Mouse (Mus musculus) left cerebral cortex, postnatal 14 days (tissue): Measurements from ENCODE around the gene Hist1h2bf. TPM values are rescaled to one million over a fixed set of nuclear protein-coding genes. Genes with fewer than 3 reads are reported as not detected.
"Not testable (repeated sequence)": the region's sequence is repeated elsewhere in the genome, so short reads cannot be mapped to it uniquely, and the experiment has no call there.

Source experiments
- DNase-seq, 2 experiments: peaks; one replicate each; pipeline ENCODE4 v3.0.0; 2021 to 2022; ENCODE audit warnings: low spot score in 2 of 2, mixed read lengths in 1 of 2
- intact Hi-C: fragments of 180-260 bp; cut with DNase I; formaldehyde crosslinking; loops from one replicate; pipeline ENCODE4 v1.15.1; 2025
- total RNA-seq, 2 experiments: library from RNA; stranded (reverse); gene quantifications; 2 replicates each; pipeline ENCODE4 v1.2.3; 2021

Hist1h2bf gene
- total RNA-seq, 2 experiments from 2014 or later = 24.6 to 36.3 TPM

DNA sequence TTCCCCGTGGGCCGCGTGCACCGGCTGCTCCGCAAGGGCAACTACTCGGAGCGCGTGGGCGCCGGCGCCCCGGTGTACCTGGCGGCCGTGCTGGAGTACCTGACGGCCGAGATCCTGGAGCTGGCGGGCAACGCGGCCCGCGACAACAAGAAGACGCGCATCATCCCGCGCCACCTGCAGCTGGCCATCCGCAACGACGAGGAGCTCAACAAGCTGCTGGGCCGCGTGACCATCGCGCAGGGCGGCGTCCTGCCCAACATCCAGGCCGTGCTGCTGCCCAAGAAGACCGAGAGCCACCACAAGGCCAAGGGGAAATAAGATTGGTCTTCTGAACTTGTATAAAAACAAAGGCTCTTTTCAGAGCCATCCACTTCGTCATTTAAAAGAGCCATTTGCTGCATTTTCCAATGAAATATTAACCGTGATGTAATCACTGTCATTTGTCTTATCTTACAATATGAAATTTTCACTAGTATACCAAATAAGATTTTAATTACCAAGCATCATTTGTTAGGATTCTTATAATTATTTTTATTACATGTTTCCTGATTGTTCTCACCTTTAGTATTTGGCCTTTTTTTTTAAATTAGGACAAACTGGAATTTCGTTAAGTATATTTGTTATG is 662 bp upstream of the Hist1h2bf start:
- DNase-seq, intact Hi-C loops: not testable (repeated sequence)

DNA sequence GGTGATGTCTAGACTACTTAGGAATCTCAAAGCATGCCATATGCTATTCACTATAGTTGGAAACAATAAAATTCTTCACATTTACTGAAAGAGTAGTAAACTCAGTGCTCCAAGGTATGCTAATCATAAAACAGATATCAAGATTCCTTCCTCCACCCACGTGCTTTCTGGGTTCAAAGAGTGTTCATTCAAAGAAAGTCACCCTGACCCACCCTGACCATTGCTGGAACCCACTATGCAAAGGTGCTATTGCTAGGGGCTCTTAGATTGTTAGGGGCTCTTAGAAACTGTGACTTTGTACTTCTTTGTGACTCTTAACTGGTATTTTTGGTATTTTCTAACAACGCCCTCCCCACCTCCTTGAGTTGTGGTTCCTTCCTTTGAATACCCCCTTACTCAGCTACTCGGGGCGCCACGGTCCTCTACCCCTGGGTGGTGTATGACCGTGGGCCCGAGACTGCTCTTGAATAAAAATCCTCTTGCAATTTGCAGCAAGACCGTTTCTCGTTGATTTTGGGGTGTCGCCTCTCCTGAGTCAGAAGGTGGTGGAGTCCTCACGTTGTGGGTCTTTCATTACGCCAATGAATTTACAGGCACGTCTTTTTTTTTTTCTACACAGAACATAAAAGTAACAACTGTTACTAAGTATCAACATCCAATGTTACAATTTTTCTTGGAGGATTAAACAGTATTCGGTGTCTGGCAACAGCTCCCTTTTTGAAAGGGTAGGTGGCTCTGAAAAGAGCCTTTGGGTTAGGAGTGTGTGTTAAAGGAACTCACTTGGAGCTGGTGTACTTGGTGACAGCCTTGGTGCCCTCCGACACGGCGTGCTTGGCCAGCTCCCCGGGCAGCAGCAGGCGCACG is 730 bp downstream of the Hist1h2bf start:
- DNase-seq, intact Hi-C loops: not testable (repeated sequence)

DNA sequence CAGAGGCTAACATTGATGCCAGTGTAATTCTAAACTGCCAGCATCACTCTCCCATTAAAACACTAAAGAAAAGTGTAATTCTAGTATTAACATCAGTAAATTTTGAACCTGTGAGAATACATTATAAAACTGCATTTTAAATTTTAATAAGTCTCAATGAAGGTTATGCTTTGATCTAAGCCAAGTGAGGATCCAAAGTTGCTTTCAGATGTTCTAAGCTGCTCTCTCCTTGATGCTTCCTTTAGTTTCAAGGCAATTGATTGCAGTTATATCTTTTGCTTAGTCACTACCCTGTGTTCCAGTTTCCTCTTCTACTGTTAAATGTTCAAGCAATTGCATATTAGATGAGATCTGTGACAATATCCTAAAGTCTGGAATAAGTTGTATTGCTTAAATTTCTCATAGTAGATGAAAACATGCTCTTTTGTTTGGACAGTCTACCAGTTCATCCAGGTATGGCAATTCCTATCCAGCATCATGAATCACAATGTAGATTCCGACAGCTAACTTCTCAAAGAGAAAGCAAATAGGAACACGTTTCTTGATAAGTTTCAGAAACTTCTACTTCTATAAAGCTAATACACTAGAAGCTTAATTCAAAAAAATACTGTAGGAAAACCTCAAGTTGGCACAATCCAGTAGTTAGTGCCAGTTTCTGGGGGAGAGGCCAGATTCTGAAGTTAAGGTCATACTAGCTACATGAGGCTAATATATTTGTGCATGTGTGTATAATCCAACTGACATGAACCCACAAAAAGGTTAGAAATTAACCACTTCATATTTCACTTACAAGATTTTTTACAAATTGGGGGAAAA is 1.6 kb downstream of the Hist1h2bf start:
- intact Hi-C loops = no loop called here
- DNase-seq = no peak

DNA sequence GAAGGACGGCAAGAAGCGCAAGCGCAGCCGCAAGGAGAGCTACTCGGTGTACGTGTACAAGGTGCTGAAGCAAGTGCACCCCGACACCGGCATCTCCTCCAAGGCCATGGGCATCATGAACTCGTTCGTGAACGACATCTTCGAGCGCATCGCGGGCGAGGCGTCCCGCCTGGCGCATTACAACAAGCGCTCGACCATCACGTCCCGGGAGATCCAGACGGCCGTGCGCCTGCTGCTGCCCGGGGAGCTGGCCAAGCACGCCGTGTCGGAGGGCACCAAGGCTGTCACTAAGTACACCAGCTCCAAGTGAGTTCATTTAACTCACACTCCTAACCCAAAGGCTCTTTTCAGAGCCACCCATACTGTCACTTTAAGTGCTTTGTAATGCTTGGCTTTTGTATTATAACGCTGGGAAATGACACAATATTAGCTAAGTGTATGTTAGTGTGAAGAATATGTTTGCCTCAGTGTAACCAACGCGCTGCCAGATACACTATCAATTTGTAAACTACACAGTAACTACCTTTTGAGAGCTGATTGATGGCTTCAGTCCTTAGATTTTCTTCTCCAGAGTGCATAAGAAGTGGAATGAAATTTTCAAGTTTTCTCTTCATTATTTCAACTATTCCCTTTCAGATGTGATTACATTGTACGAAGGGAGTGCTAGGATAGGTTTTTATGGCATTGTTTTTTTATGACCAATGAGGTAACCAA is 2.3 kb downstream of the Hist1h2bf start:
- intact Hi-C loops, DNase-seq: not testable (repeated sequence)

DNA sequence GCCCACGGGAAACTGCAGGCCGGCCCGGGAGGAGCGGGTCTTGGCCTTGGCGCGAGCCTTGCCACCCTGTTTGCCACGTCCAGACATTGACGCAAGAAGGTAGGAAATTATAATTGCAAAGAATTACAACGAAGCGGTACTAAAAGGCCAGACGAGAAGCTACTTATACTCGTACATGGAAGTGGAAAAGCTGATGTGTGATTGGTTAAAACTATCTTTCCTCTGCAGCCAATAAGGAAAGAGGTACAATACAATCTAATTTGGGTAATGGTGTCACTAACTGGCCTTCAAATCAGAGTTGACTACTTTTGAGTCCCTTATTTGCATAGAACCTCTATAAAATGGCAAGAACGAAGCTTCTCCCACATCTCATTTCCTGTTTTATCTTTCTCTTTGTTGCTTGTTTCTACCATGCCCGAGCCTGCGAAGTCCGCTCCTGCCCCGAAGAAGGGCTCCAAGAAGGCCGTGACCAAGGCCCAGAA is 2.9 kb downstream of the Hist1h2bf start, which contains the start of the genes Hist1h2ae and Hist1h2bg:
Hist1h2ae (minus strand) TSS at position 199 of the 482 bp plus-strand sequence.
Hist1h2bg (plus strand) TSS at position 375 of the 482 bp plus-strand sequence.
- intact Hi-C loops = no loop called here
- DNase-seq = peak; percentile 76 to 95

DNA sequence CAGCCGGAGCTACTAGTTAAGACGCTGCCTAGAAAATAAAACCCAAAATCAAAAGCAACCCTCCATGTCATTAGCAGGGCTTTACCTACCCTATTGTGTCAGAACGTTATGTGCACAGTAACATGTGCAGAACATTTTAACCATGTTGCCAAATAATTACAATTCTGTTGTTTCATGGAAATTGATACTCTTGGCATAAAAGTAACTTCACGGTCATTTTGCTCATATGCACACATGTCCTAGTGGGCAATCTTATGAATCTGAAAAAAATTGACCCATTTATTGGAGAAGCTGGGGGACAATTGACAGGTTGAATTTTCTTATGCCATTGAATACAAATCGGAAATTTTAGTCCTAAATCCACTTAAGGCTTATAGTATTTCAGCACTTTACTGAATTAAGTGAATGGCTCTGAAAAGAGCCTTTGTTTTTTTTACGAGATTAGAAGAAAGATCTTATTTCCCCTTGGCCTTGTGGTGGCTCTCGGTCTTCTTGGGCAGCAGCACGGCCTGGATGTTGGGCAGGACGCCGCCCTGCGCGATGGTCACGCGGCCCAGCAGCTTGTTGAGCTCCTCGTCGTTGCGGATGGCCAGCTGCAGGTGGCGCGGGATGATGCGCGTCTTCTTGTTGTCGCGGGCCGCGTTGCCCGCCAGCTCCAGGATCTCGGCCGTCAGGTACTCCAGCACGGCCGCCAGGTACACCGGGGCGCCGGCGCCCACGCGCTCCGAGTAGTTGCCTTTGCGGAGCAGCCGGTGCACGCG is 3.6 kb downstream of the Hist1h2bf start:
- intact Hi-C loops, DNase-seq: not testable (repeated sequence)

DNA sequence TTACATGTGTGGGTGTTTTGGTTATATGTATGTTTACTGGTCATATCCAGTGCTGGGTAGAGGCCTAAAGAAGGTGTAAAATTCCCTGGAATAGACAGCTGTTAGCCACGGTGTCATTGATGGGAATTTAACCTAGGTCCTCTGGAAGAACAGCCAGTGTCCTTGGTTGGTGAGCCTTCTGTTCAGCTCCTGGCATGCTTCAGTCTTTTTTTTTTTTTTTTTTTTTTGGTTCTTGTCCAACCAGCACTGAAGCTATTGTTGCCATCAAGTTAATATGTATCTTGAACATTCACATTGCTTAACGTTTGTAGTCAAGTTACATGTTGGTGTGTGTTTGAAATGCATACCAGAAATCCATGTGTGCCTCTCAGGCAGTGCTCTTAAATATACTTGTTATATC is 9.5 kb downstream of the Hist1h2bf start:
- DNase-seq = no peak

DNA sequence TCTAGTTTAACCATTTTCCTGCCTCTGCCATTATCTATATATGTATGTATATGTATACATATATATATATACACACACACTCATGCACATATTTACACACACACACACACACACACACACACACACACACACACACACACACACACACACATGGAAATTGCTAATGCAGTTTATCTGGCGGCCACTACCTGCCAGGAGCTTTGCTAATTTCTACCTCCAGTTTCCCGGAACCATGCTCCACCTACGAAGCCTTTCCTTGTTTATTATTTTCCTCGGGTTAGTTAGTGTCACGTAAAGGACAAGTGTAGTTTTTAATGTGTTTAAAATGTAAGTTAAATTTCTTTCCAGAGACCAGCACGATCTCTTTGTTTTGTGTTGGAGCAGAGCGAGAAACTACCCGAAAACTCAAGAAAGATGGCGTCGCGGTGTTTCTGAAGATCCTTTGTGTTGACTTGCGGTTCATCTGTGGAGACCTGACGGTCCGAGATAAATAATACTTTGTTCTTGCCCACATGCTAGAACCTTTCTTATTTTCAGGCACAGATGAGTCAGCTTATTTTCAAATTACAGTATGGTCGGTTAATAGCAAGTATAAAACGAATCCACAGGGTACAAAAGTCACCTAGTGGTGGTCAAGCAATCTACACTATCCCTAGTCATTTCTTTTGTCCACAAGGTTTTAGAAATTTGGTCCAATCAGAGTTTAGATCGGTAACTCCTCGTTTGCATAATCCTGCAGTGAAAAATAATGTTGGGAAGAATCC is 11.1 kb downstream of the Hist1h2bf start:
- intact Hi-C loops = no loop called here
- peak; percentile 45 to 69 for DNase-seq

More for the DNA sequence above, 9.5 kb downstream of the Hist1h2bf start:
- intact Hi-C loops = no loop called here

DNA sequence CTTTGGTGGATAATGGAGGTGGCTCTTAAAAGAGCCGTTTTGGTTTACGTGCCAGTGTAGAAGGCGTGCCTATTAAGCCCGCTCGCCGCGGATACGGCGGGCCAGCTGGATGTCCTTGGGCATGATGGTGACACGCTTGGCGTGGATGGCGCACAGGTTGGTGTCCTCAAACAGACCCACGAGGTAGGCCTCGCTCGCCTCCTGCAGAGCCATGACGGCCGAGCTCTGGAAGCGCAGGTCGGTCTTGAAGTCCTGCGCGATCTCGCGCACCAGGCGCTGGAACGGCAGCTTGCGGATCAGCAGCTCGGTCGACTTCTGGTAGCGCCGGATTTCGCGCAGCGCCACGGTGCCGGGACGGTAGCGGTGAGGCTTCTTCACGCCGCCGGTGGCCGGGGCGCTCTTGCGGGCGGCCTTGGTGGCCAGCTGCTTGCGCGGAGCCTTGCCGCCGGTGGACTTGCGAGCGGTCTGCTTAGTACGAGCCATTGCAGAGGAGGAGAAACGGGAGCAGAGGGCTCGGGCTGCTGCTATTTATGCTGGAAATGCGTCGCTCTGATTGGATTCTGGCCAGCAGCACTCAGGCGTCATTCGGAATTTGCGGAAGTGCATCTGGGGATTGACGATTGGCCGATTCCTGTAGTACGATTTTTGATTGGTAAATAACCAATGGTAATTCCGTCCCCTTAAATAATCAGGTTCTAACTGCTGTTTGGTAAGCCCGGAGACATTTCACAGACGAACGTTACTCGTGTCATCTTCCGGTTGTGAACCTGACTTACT is 11.9 kb downstream of the Hist1h2bf start, which contains the start of gene Hist1h3e:
Hist1h3e (minus strand) TSS at position 487 of the 777 bp plus-strand sequence.
- intact Hi-C loops = not testable (repeated sequence)
- DNase-seq = peak; percentile 96 to 98

DNA sequence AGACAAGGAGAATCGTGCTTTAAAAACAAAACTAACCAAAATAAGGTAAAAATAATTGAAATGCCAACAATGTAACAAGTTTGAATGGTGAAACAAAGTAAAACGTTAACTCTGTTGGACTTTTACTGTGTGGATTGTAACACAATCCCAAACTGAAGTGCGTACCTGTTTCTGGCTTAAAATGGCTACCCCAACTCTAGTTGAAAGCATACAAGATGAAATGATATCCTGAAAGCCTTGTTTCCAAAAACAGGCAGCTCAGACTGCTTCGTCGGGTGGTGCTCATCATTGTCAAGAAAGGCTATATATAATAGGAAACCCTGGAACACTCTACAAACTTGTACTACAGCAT is 12.5 kb downstream of the Hist1h2bf start:
- intact Hi-C loops, DNase-seq: not testable (repeated sequence)

DNA sequence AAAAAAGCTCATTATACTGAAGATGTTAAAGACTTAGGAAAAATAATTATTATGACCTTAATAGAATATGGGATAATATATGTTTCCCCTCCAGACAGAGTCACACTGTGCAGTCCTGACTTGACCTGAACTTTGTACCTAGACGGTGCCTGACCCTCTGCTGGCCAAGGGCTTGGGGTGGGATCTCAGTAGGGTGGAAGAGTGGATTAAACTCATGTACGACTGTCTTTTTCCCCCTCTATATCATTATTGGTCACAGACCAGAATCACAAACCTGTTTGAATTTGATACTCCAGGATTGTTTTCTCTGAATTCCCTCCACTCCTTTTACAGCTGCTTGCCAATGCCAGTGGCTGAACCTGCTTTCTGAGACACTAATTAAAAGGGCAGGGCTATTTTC is 13.3 kb downstream of the Hist1h2bf start:
- DNase-seq, intact Hi-C loops: not testable (repeated sequence)

DNA sequence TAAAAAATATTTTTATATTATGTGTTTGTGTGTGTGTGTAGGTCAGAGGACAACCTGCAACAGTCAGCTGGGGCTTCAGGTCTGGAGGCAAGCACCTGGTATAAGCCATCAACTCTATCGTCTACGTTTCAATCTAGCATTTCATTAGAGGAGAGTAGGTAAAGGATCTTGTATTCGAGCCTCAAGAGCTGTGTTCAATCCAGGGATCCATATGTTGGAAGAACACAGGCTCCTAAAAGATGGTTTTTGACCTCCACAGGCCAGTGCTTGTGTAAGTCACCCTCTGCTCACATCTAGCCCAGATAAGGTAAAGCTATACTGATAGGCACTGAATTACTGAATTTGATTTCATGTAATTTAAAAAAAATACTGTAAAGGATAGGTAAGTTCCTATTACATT is 17.1 kb downstream of the Hist1h2bf start:
- DNase-seq = no peak
- intact Hi-C loops = no loop called here

DNA sequence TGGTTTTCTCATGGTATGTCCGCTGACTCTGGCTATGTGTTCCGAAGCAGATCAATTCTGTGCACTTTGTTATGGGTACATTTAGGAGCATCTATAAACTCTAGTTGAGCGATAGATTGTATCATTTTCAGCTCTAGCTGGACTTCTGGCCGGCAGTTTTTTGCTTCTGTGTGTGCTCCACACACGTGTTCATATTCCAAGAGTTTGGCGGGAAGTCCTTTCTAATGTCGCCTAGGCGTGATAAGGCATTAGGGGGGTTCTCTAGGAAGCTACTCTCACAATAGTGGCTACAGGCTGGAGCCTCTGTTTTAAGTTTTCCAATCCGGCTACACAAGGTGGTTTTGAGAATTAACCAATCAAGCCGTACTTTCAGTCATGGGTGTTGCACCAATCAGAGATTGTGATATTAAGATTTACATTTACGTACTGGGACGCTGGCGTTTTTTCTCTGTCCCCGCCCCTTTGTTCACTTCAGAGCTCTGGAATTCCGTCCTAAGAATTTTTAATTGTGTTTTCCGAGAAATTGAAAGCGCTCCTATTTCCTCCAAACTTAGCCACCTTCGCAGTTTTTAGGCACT is 18.1 kb downstream of the Hist1h2bf start:
- peak; percentile 75 to 94 for DNase-seq
- intact Hi-C loops = no loop called here

DNA sequence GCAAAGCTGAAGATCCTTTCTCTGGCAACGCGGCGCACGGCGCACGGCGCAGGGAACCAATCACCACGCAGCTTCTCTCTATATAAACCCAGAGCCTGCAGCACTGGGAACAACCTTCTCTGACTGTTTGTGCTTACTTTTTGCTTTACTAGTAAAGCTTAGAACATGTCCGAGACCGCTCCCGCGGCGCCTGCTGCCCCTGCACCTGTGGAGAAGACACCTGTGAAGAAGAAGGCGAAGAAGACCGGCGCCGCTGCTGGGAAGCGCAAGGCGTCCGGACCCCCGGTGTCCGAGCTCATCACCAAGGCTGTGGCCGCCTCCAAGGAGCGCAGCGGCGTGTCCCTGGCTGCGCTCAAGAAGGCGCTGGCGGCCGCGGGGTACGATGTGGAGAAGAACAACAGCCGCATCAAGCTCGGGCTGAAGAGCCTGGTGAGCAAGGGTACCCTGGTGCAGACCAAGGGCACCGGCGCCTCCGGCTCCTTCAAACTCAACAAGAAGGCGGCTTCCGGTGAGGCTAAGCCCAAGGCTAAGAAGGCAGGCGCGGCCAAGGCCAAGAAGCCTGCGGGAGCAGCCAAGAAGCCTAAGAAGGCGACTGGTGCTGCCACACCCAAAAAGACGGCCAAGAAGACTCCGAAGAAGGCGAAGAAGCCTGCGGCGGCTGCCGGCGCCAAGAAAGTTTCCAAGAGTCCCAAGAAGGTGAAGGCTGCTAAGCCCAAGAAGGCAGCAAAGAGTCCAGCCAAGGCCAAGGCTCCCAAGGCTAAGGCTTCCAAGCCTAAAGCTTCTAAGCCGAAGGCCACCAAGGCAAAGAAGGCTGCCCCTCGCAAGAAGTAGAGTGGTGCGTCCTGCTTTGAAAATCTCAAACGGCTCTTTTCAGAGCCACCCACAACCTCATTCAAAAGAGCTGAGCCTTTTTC is 18.8 kb downstream of the Hist1h2bf start:
- intact Hi-C loops = no loop called here
- DNase-seq = peak; percentile 62 to 82

DNA sequence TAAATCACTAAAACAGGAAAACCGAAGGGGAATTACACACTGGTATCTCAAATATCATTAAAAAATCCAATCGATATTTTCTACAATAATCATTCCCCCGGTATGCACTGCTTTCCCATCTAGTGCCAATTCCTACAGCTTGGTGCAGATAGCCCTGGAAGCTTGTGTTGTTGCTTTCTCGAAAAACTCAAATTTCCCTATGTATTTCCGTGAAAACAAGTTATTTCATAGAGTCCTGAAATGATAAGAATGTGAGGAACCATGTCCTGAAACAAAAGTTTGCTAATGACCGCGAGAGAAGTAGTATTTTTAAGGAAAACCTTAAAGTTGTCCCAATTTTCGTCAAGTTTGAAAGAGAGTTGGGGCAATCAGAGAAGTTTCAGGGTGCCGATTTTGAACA is 19.6 kb downstream of the Hist1h2bf start:
- no peak for DNase-seq
- intact Hi-C loops = no loop called here
